Mouse (Mus musculus): ENCODE measurements around the gene Metrn. TPM values are rescaled to one million over a fixed set of nuclear protein-coding genes. Genes with fewer than 3 reads are reported as not detected.

Gene Metrn
- polyA plus RNA-seq, 1 experiment from 2014 or later = 82.2 TPM

DNA sequence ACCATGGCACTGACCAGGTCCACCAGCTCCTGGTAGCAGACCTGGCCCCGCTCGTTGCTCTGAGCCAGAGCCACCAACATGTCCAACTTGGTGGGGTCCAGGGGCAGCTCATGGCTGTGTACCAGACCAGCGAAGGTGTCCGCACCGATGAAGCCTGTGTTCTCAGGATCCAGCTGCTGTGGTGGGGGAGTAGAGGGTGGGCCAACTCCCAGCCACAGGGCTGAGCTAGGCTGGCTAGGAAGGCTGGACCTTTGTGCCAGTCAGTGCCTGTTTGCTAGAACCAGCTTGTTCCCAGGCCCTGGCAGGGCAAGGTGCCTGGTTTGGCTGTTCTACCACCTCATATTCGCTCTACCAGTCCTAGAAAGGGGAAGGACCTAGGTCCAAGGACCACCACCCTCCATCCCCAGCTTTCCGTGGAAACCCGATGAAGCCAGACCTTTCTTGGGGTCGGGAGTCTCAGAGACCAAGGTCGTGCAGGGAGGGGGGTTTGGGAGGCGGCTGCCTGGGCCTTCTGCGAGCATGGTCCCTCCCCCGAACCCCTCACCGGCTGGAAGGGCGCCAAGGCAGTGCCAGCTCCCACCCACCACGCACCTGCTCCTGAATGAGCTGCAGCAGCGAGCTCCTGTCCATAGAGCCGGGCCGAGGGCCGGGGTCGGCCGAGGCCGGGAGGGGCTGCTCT, 39.6 kb upstream of the Metrn start:
- 19% methylated on average over 23 of the region's 23 CpGs for WGBS
- peaks cover 27% of the 10 kb centered on the region for H3K36me3 ChIP-seq

DNA sequence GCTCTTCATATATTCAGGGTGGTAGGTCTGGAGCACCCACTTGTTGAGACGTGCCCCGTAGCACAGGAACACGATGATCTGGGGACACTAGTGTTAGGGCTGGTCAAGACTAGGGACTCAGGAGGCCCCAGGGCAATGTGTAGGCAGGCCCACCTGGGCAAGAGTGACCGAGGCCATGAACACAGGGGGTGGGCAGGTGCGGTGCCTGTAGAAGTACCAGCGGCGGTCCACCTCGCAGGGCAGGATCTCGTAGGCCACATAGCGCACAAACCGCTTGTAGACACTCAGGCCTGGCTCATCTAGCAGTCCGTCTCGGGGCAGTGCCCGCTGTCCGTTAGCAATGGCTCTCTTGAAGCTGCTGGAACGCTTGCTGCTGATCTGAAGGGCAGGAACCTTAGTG, 38.9 kb upstream of the Metrn start:
- peaks cover 27% of the 10 kb centered on the region for H3K36me3 ChIP-seq
- H3K4me2 ChIP-seq = peak overlapping the region; percentile 83
- H3K27me3 ChIP-seq = no peaks in the 10 kb centered on the region
- H3K9me3 ChIP-seq = no peaks in the 10 kb centered on the region
- H3K4me3 ChIP-seq = peak overlapping the region; percentile 57
- peaks cover 65% of the 10 kb centered on the region for H3K4me1 ChIP-seq (replicated peaks)
- H3K9ac ChIP-seq = peak overlapping the region; percentile 75; the same call in 1 of the 2 replicates
- 94% methylated on average over 16 of the region's 16 CpGs for WGBS
- H3K27ac ChIP-seq (replicated peaks) = no peak overlapping the region
- ATAC-seq (ENCODE audit: low FRiP score, low read depth) = no peak

More for the DNA sequence above, 39.6 kb upstream of the Metrn start:
- Histone ChIP-seq H3K27me3 (no peaks in the 10 kb centered on the region), H3K4me3 (peak overlapping the region; percentile 57), H3K4me2 (peak overlapping the region; percentile 83), H3K27ac (replicated peaks) (peak overlapping the region; percentile 88), H3K9ac (peak overlapping the region; percentile 75), H3K4me1 (replicated peaks) (peaks cover 57% of the 10 kb centered on the region), H3K9me3 (no peaks in the 10 kb centered on the region)
- ATAC-seq (ENCODE audit: low FRiP score, low read depth) = no peak

DNA sequence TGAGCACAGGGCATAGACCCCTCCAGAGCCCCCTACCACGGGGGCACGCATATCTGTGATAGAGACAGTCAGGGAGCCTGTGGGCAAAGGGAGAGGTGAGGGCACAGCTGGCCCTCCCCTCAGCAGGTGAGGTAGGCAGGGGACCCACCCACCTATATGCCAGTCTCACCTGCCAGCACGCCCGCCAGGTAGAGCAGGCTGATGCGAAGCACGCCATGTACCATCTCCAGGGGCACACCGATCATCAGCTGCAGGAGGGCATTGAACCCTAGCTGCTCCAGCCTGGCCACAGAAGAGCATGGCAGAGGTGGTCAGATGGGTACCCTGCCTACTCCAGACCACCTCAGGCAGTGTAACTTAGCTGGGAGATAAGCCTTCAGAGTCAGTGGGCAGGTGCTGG, 38.4 kb upstream of the Metrn start:
- Histone ChIP-seq H3K27ac (replicated peaks) (no peak overlapping the region), H3K4me1 (replicated peaks) (peaks cover 70% of the 10 kb centered on the region), H3K9ac (0 out of 2 replicates have a peak overlapping the region, but pooled peaks have one; percentile 70), H3K4me2 (peak overlapping the region; percentile 92), H3K4me3 (no peak overlapping the region; the same call in 1 of the 2 replicates), H3K27me3 (no peaks in the 10 kb centered on the region), H3K36me3 (peaks cover 27% of the 10 kb centered on the region), H3K9me3 (no peaks in the 10 kb centered on the region)
- 97% methylated on average over 7 of the region's 7 CpGs for whole genome bisulfite sequencing
- no peak for ATAC-seq (ENCODE audit: low FRiP score, low read depth)

DNA sequence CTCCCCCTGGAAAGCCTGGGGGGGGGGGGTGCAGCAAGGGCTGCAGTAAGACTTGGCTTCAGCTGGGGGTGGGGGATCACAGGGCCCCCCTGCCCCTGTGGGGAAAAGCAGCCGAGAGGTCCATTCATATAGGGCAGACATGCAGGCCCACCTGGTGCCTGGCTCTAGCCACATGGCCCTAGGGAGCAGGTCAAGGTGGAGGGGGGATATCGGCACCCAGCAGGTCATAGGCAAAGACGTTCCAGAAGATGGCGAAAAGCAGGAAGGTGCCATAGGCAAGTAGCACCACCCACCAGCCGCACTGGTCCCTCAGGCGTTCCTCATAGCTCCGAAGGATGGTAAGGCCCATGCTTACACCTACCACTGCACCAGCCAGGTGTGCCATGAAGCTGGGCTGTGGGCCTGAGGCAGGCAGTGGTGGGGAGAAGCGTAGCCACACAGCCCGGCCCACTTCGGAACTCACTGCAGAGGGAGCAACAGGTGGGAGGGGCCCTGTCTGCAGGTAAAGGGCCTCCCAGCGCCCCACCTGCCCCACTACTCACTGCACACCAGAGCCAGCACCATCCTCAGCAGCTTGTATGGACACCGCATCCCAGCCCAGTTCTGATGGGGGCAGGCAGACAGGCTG, 37.8 kb upstream of the Metrn start:
- no peaks in the 10 kb centered on the region for H3K27me3 ChIP-seq
- peak overlapping the region; percentile 57 for H3K4me3 ChIP-seq
- H3K9ac ChIP-seq = peak overlapping the region; percentile 70
- ATAC-seq (ENCODE audit: low FRiP score, low read depth) = no peak
- H3K9me3 ChIP-seq = no peaks in the 10 kb centered on the region
- H3K4me2 ChIP-seq = peak overlapping the region; percentile 92
- H3K36me3 ChIP-seq = peaks cover 25% of the 10 kb centered on the region
- peak overlapping the region; percentile 98 for H3K27ac ChIP-seq (replicated peaks)
- WGBS = 92% methylated on average over 11 of the region's 12 CpGs
- peaks cover 76% of the 10 kb centered on the region for H3K4me1 ChIP-seq (replicated peaks)

DNA sequence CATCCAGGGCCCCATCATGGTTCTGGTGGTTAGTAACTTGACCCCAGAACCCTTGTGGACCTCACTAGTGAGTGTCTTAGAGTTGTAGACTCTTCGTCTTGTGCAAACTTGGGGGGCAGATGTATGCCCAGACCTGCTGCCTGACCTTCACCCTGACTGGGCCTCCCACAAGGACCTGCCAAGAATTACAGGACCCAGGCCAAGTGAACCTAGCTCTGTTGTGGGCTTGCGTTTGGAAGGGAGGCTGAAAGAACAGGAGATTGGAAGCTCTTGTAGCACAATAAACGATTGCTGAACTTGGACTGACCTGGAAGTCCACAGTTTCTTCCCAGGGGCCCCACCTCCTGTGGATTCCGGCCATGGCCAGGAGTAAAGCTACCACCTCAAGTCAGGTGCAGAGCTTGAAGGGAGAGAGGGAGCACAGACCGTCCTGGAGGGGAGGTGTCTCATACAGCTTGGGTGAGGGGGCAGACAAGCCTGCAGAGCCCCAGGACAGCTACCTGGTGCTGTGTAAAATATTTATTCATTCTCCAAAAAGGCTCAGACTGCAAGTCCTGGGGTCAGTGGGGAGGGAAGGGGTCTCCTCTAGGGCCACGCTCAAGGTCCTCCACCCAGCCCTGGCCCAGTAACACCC, 37.1 kb upstream of the Metrn start:
- Histone ChIP-seq H3K4me2 (peak overlapping the region; percentile 92), H3K4me1 (replicated peaks) (peaks cover 82% of the 10 kb centered on the region), H3K27ac (replicated peaks) (peak overlapping the region; percentile 98), H3K4me3 (peak overlapping the region; percentile 57), H3K27me3 (no peaks in the 10 kb centered on the region), H3K9me3 (no peaks in the 10 kb centered on the region), H3K9ac (peak overlapping the region; percentile 70), H3K36me3 (peaks cover 19% of the 10 kb centered on the region)
- ATAC-seq (ENCODE audit: low FRiP score, low read depth) = no peak
- 50% methylated on average over 6 of the region's 6 CpGs for WGBS

DNA sequence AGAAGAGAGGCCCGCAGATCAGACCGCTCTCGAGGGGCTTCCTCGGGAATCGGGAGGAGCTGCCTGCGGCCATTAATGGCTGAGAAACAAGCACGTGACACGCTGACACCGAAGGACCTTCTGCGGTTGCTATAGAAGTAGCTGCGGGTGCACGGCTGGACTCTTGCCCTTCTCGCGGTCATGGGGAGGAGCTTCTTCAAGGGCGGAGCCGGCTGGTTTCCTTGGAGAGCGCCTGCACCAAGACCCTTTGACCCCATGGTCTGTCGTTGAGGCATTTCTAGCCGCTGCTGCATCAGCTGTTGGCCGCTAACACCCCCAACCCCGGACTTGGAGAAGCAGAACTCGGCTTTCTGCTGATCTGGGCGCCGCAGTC, 36.3 kb upstream of the Metrn start, which contains the start of gene Stub1:
Gene Stub1 (minus strand): TSS at position 114 of the 373 bp plus-strand sequence.
- peaks cover 85% of the 10 kb centered on the region for H3K4me1 ChIP-seq (replicated peaks)
- peak within 1 kb of the TSS; percentile 92 for H3K4me2 ChIP-seq
- H3K36me3 ChIP-seq = peaks cover 16% of the 10 kb centered on the region
- ATAC-seq (ENCODE audit: low FRiP score, low read depth) = no peak; the same call in none of the 2 replicates
- peak within 1 kb of the TSS; percentile 70 for H3K9ac ChIP-seq
- H3K27me3 ChIP-seq = no peaks in the 10 kb centered on the region
- WGBS = under 1% methylated on average over 24 of the region's 24 CpGs
- H3K4me3 ChIP-seq = peak within 1 kb of the TSS; percentile 57
- H3K9me3 ChIP-seq = no peaks in the 10 kb centered on the region
- H3K27ac ChIP-seq (replicated peaks) = peak within 1 kb of the TSS; percentile 98

DNA sequence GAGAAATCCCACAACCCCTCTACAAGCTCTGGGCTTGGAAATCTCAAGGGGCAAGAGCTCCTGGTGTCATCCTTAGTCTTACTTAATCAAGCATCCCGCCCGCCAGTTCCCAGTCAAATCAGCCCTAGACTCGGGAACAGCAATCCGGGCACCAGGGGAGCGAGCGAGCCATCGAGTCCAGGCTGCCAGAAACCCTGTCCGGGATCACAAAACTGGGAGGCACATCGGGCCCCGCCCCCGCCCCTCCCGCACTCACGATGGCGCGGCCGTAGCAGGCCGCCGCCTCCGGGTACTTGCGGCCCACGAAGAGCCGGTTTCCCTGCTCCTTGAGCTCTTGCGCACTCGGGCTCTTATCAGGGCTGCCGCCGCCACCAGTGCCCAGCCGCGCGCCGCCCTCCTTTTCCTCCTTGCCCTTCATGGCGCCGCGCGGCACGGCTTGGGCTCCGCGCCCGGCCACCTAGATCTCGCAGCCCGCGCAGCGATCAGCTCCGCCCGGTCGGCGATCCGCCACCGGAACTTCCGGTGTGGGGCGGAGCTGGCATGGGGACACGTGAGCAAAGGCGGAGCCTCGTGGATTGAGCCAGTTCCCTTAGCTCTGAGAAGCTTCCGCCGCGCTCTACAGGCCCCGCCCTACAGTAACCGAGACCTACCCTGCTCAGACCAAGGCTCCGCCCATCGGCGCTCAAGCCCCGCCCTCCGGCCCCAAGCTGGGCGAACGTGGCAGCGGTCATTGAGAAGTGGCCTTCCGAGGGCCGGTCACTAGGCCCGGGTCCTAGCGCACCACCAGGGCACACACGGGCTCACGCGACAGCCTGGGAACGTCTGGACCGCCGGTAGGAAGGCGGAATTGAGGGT, 35.7 kb upstream of the Metrn start:
- Histone ChIP-seq H3K4me2 (peak overlapping the region; percentile 92), H3K36me3 (peaks cover 16% of the 10 kb centered on the region), H3K4me1 (replicated peaks) (peaks cover 85% of the 10 kb centered on the region), H3K27ac (replicated peaks) (peak overlapping the region; percentile 98), H3K9me3 (no peaks in the 10 kb centered on the region), H3K27me3 (no peaks in the 10 kb centered on the region), H3K9ac (peak overlapping the region; percentile 70), H3K4me3 (peak overlapping the region; percentile 57)
- ATAC-seq (ENCODE audit: low FRiP score, low read depth) = peak; percentile 92
- under 1% methylated on average over 72 of the region's 77 CpGs for WGBS

DNA sequence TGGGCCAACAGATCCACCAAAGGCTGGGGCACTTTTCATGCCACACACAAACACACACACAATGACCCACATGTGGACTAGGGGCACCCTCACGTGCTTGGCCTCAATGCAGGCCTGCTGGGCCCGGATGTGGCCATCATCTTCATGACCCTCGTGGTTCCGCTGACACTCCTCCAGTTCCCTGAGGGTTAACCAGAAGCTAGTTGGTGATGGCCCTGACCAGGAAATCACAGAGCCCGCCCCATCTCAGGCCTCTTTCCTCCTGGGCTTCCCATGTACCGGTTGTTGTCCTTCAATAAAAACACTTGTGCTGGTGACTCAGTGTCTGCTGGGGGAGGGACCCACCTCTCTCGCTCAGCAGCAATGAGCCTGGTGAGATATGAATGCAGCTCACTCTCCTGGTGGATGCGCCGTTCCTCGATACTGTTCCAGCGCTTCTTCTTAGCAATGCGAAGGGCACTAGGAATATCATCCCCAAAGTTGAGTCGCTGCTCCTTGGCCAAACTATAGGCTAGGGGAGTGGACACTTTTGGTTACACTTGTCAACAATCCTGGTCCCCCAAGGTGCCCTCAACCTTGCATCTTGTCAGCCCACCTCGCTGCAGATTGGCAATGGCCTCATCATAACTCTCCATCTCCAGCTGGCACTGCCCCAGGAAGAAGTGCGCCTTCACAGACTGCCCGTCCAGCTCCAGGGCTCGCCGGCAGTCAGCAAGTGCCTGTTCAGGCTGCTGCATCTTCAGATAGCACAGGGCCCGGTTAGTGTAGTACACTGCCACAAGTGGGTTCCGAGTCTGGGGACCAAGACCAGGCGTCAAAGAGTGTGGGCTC, 34.7 kb upstream of the Metrn start:
- Histone ChIP-seq H3K4me1 (replicated peaks) (peaks cover 85% of the 10 kb centered on the region), H3K4me2 (peak overlapping the region; percentile 92), H3K27me3 (no peaks in the 10 kb centered on the region), H3K36me3 (peaks cover 26% of the 10 kb centered on the region), H3K4me3 (peak overlapping the region; percentile 57), H3K27ac (replicated peaks) (peak overlapping the region; percentile 98), H3K9ac (peak overlapping the region; percentile 70), H3K9me3 (no peaks in the 10 kb centered on the region)
- WGBS = 63% methylated on average over 21 of the region's 21 CpGs
- ATAC-seq (ENCODE audit: low FRiP score, low read depth) = no peak

DNA sequence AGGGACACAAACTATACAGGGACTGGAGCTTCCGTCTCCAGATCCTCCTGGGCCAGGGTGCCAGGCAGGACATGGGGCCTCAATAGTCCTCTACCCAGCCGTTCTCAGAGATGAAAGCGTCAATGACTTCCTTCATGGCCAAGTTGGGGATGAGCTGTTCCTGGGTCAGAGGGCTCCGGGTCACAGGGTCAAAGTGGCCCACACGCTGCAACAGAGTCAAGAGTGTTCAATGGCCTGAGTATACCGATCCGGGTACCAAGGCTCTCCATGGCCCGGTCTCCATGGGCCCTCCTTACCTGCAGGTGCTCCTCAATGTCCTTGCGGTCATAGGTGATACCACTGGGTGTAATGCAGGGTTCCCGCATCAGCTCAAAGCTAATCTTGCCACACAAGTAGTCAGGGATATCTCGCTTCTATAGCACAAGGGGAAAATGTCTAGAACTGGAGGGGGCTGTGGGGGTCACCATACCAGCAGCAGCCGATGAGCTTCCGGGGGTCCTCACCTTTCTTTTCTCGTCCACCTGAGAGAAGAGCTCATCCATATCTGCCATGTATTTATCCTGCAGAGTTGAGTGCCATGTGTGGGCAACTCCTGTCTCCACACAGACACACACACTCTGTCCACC, 34.0 kb upstream of the Metrn start:
- Histone ChIP-seq H3K36me3 (peaks cover 28% of the 10 kb centered on the region), H3K27ac (replicated peaks) (no peak overlapping the region), H3K27me3 (no peaks in the 10 kb centered on the region), H3K4me3 (peak overlapping the region; percentile 57; the same call in 1 of the 2 replicates), H3K4me2 (peak overlapping the region; percentile 92), H3K9me3 (no peaks in the 10 kb centered on the region), H3K4me1 (replicated peaks) (peaks cover 84% of the 10 kb centered on the region), H3K9ac (0 out of 2 replicates have a peak overlapping the region, but pooled peaks have one; percentile 70)
- 88% methylated on average over 14 of the region's 14 CpGs for WGBS
- ATAC-seq (ENCODE audit: low FRiP score, low read depth) = no peak

DNA sequence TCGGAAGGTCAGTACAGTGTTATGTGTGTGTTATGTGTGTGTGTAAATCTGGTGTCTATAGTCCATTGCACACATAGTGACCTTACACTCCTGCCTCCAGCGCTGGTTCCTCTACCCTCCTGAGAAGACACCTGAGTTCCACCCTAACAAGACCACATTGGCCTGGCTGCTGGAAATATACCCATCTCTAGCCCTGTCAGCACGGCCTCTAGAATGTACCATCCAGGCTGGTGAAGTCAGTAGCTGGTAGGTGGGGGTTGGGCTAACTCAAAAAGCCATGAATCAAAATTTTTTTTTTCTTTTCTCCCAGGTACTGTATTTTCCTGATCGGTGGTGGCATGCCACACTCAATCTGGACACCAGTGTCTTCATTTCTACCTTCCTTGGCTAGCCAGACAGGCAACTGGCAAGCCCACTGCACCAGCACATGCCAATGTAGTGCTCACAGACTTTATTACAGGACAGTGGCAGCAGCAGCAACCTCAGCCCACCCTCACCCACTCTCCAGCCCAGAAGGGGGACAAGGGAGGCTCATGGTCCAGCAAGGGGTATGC, 33.3 kb upstream of the Metrn start:
- H3K9me3 ChIP-seq = no peaks in the 10 kb centered on the region
- ATAC-seq (ENCODE audit: low FRiP score, low read depth) = no peak
- H3K36me3 ChIP-seq = peaks cover 28% of the 10 kb centered on the region
- H3K4me1 ChIP-seq (replicated peaks) = peaks cover 84% of the 10 kb centered on the region
- 87% methylated on average over 4 of the region's 4 CpGs for whole genome bisulfite sequencing
- peak overlapping the region; percentile 92 for H3K4me2 ChIP-seq
- no peak overlapping the region for H3K27ac ChIP-seq (replicated peaks)
- H3K9ac ChIP-seq = no peak overlapping the region
- peak overlapping the region; percentile 69 for H3K4me3 ChIP-seq
- H3K27me3 ChIP-seq = no peaks in the 10 kb centered on the region

All from hindbrain, embryonic 15.5 days (tissue).